ENCODE assay signal across 8 mouse cellular contexts in the genomic region with DNA sequence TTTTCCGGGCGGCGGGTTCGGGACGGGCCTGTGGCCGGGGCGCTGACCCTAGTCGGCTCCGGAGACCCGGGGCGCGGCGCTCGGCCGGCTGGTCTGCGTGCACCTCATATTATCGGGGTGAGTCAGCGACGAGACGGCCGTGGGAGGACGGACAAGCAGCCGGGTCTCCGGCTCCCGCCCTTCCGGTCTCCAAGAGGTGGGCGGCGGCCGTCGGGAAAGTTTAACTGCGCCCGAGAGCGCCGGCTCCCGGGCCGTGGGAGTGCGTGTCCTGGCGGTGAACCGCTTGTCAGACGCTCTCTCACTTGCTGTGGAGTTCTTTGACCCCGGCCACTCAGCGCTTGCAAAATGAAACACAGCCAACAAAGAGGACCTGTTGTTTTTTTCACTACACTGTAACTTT. TPM values are rescaled to one million over a fixed set of nuclear protein-coding genes. Genes with fewer than 3 reads are reported as not detected.
A peak's percentile ranks its signal among the peaks of the same experiment; 100 is the strongest.
DNase-seq lines count a peak whose midpoint lies in the region; ATAC-seq and TF ChIP-seq lines count a peak whose summit lies in the region.

No protein-coding gene starts in this region.

- TF ChIP-seq CTCF in stomach, postnatal 0 days (IDR thresholded peaks at IDR 0.05; ENCODE audit: low read depth), result peak; percentile 42; the same call in 1 of the 2 replicates

- H3K27me3 ChIP-seq in embryonic facial prominence, embryonic 10.5 days (replicated peaks; ENCODE audit: low read depth, poor library complexity, severe bottlenecking), result peaks cover 6% of the 10 kb centered on the region; the same call in 1 of the 2 replicates
- no peaks in the 10 kb centered on the region for H3K27me3 ChIP-seq in heart, embryonic 15.5 days
- no peaks in the 10 kb centered on the region for H3K27me3 ChIP-seq in stomach, postnatal 0 days (ENCODE audit: control insufficient read depth, insufficient read depth, low read length)

- peaks cover 13% of the 10 kb centered on the region for H3K4me1 ChIP-seq in embryonic facial prominence, embryonic 10.5 days
- H3K4me1 ChIP-seq in heart, embryonic 15.5 days (replicated peaks), result peaks cover 8% of the 10 kb centered on the region
- H3K4me1 ChIP-seq in stomach, postnatal 0 days (replicated peaks; ENCODE audit: control insufficient read depth, insufficient read depth), result peaks cover 2% of the 10 kb centered on the region; the same call in 1 of the 2 replicates

- ATAC-seq in heart, embryonic 15.5 days (replicated peaks; ENCODE audit: insufficient number of reproducible peaks, insufficient read depth, low FRiP score, low read depth), result peak; percentile 70
- peak; percentile 26 for ATAC-seq in megakaryocyte progenitor cell, adult 5-6 weeks (replicated peaks; ENCODE audit: poor library complexity)
- ATAC-seq in stomach, postnatal 0 days (ENCODE audit: low FRiP score, low TSS enrichment), result peak; percentile 88

- peak overlapping the region; percentile 63 for H3K4me2 ChIP-seq in heart, embryonic 15.5 days
- peak overlapping the region; percentile 57 for H3K4me2 ChIP-seq in stomach, postnatal 0 days (replicated peaks; ENCODE audit: low read depth)

- WGBS in embryonic facial prominence, embryonic 10.5 days, result under 1% methylated on average over 42 of the region's 42 CpGs
- under 1% methylated on average over 42 of the region's 42 CpGs for WGBS in heart, embryonic 15.5 days
- 0% methylated on average over 29 of the region's 42 CpGs for WGBS in stomach, postnatal 0 days

- H3K4me3 ChIP-seq in embryonic facial prominence, embryonic 10.5 days, result peak overlapping the region; percentile 90
- peak overlapping the region; percentile 65 for H3K4me3 ChIP-seq in heart, embryonic 15.5 days
- peak overlapping the region; percentile 70 for H3K4me3 ChIP-seq in stomach, postnatal 0 days (ENCODE audit: low read depth, low read length)

- H3K9ac ChIP-seq in heart, embryonic 15.5 days, result peak overlapping the region; percentile 62
- peak overlapping the region; percentile 77 for H3K9ac ChIP-seq in stomach, postnatal 0 days (ENCODE audit: low read length)

- DNase-seq in 3T3-L1 (ENCODE audit: low read depth, low spot score) (peak; percentile 88), ES-CJ7 (ENCODE audit: low read depth, low spot score) (peak; percentile 56)
- DNase-seq in embryonic facial prominence, embryonic 10.5 days (ENCODE audit: low spot score), result no peak
- DNase-seq in kidney, postnatal 4 days, result peak; percentile 77 to 88
- peak; percentile 92 for DNase-seq in stomach, postnatal 0 days (ENCODE audit: low spot score)
- no peak for DNase-seq in left cerebral cortex, postnatal 36 days (ENCODE audit: low spot score in 2 of 2)

- intact Hi-C loops in left cerebral cortex, postnatal 36 days (cut with DNase I), result no loop called here

- peaks cover 18% of the 10 kb centered on the region for H3K36me3 ChIP-seq in embryonic facial prominence, embryonic 10.5 days (replicated peaks)
- peaks cover 6% of the 10 kb centered on the region; the same call in 1 of the 2 replicates for H3K36me3 ChIP-seq in heart, embryonic 15.5 days
- no peaks in the 10 kb centered on the region for H3K36me3 ChIP-seq in stomach, postnatal 0 days (ENCODE audit: control insufficient read depth, insufficient read depth, low read length)

- H3K27ac ChIP-seq in embryonic facial prominence, embryonic 10.5 days (replicated peaks), result peak overlapping the region; percentile 89
- H3K27ac ChIP-seq in heart, embryonic 15.5 days, result peak overlapping the region; percentile 87
- H3K27ac ChIP-seq in stomach, postnatal 0 days (replicated peaks), result peak overlapping the region; percentile 92

- no peaks in the 10 kb centered on the region for H3K9me3 ChIP-seq in embryonic facial prominence, embryonic 10.5 days
- H3K9me3 ChIP-seq in heart, embryonic 15.5 days (replicated peaks), result no peaks in the 10 kb centered on the region
- no peaks in the 10 kb centered on the region for H3K9me3 ChIP-seq in stomach, postnatal 0 days (ENCODE audit: control insufficient read depth, low read length)

- TF ChIP-seq EP300 in stomach, postnatal 0 days (optimal IDR thresholded peaks at IDR 0.05), result peak; percentile 37

RNA-seq across cellular contexts. Expression of a gene that starts 0.4 kb away (rescaled TPM):
- 21.7 and 22.0 TPM in 2 replicates for polyA plus RNA-seq in embryonic facial prominence, embryonic 10.5 days (2016; fragmentation: Nextera tagmentation; extraction: Ambion mirVana)
- polyA plus RNA-seq in heart, embryonic 15.5 days (2015; fragmentation: Nextera tagmentation; extraction: Ambion mirVana), result 17.4 and 18.7 TPM in 2 replicates
- total RNA-seq in megakaryocyte progenitor cell, adult 5-6 weeks (2015), result 20.7 TPM in 2 replicates
- 15.2 and 17.0 TPM in 2 replicates for total RNA-seq in megakaryocyte progenitor cell, adult 5-6 weeks (2017)
- 31.4 and 36.2 TPM in 2 replicates for polyA plus RNA-seq in stomach, postnatal 0 days (2015; fragmentation: Nextera tagmentation; extraction: Ambion mirVana)
- total RNA-seq in left cerebral cortex, postnatal 36 days (2021), result 10 to 100 TPM; 31.8 to 36.1 TPM

RNA-seq across cellular contexts. Expression of a gene that starts 25.7 kb away (rescaled TPM):
- polyA plus RNA-seq in embryonic facial prominence, embryonic 10.5 days (2016; fragmentation: Nextera tagmentation; extraction: Ambion mirVana), result 281 and 287 TPM in 2 replicates
- polyA plus RNA-seq in heart, embryonic 15.5 days (2015; fragmentation: Nextera tagmentation; extraction: Ambion mirVana), result 189 and 205 TPM in 2 replicates
- total RNA-seq in megakaryocyte progenitor cell, adult 5-6 weeks (2015), result 265 and 295 TPM in 2 replicates
- total RNA-seq in megakaryocyte progenitor cell, adult 5-6 weeks (2017), result 242 and 294 TPM in 2 replicates
- 153 TPM in 2 replicates for polyA plus RNA-seq in stomach, postnatal 0 days (2015; fragmentation: Nextera tagmentation; extraction: Ambion mirVana)
- total RNA-seq in left cerebral cortex, postnatal 36 days (2021), result 100 to 1,000 TPM; 131 to 167 TPM

RNA-seq across cellular contexts. Expression of a gene that starts 34.9 kb away (rescaled TPM):
- polyA plus RNA-seq in embryonic facial prominence, embryonic 10.5 days (2016; fragmentation: Nextera tagmentation; extraction: Ambion mirVana), result 672 and 707 TPM in 2 replicates
- polyA plus RNA-seq in heart, embryonic 15.5 days (2015; fragmentation: Nextera tagmentation; extraction: Ambion mirVana), result 254 and 359 TPM in 2 replicates
- 379 and 404 TPM in 2 replicates for total RNA-seq in megakaryocyte progenitor cell, adult 5-6 weeks (2015)
- total RNA-seq in megakaryocyte progenitor cell, adult 5-6 weeks (2017), result 524 and 562 TPM in 2 replicates
- 295 and 324 TPM in 2 replicates for polyA plus RNA-seq in stomach, postnatal 0 days (2015; fragmentation: Nextera tagmentation; extraction: Ambion mirVana)
- total RNA-seq in left cerebral cortex, postnatal 36 days (2021), result 10 to 100 TPM; 81.2 to 91.0 TPM

RNA-seq across cellular contexts. Expression of a gene that starts 35.0 kb away (rescaled TPM):
- 604 and 644 TPM in 2 replicates for polyA plus RNA-seq in embryonic facial prominence, embryonic 10.5 days (2016; fragmentation: Nextera tagmentation; extraction: Ambion mirVana)
- polyA plus RNA-seq in heart, embryonic 15.5 days (2015; fragmentation: Nextera tagmentation; extraction: Ambion mirVana), result 417 and 450 TPM in 2 replicates
- total RNA-seq in megakaryocyte progenitor cell, adult 5-6 weeks (2015), result 326 and 327 TPM in 2 replicates
- 523 and 628 TPM in 2 replicates for total RNA-seq in megakaryocyte progenitor cell, adult 5-6 weeks (2017)
- 154 and 166 TPM in 2 replicates for polyA plus RNA-seq in stomach, postnatal 0 days (2015; fragmentation: Nextera tagmentation; extraction: Ambion mirVana)
- 100 to 1,000 TPM; 150 to 161 TPM for total RNA-seq in left cerebral cortex, postnatal 36 days (2021)

Comparison
In these comparisons a context has a peak if more than half of its experiments do, and no peak if none do; other contexts are left out.
1. DNase-seq: peak in 3T3-L1 (single experiment), ES-CJ7 (single experiment), kidney, postnatal 4 days (2 of 2) and stomach, postnatal 0 days (single experiment); none in embryonic facial prominence, embryonic 10.5 days (single experiment) and left cerebral cortex, postnatal 36 days (0 of 2).
2. ATAC-seq: peak in every context shown above with its lines; median percentile 88 in stomach, postnatal 0 days; 70 in heart, embryonic 15.5 days; 26 in megakaryocyte progenitor cell, adult 5-6 weeks.
3. Peak in every context shown above with its lines, with median percentiles within 50 percentile points of each other: H3K27ac ChIP-seq and H3K4me3 ChIP-seq.